Mouse (Mus musculus) hindbrain, embryonic 14.5 days (tissue): ENCODE measurements around the gene Nat10. TPM values are rescaled to one million over a fixed set of nuclear protein-coding genes. Genes with fewer than 3 reads are reported as not detected.

ENCODE experiments used
- ATAC-seq: fragments of 200-750 bp; cut with Nextera tagmentation; 2 replicates; pipeline ENCODE4 v1.8.0; 2017; ENCODE audit warnings: moderate number of reproducible peaks, mild to moderate bottlenecking, moderate TSS enrichment, moderate library complexity; ENCODE audit not compliant: low FRiP score
- DNase-seq: peaks from one replicate; pipeline ENCODE4 v3.0.0-alpha.2; 2015; ENCODE audit warnings: low spot score
- H3K27ac ChIP-seq: fragments of 300-500 bp; sonication (generic); 2 replicates; pipeline ENCODE4 v1.5.1; 2014; ENCODE audit warnings: mild to moderate bottlenecking, moderate library complexity
- H3K27me3 ChIP-seq: fragments of 300-500 bp; sonication (generic); 2 replicates; pipeline ENCODE4 v1.6.1; 2014; ENCODE audit warnings: mild to moderate bottlenecking, low read length, mixed read lengths; ENCODE audit not compliant: control insufficient read depth, insufficient read depth
- H3K36me3 ChIP-seq: fragments of 300-500 bp; sonication (generic); replicated peaks from 2 replicates; pipeline ENCODE4 v1.6.1; 2014; ENCODE audit not compliant: control insufficient read depth, insufficient read depth
- H3K4me1 ChIP-seq: fragments of 300-500 bp; sonication (generic); replicated peaks from 2 replicates; pipeline ENCODE4 v1.6.1; 2014; ENCODE audit warnings: antibody characterized with exemption, low read length, mixed read lengths; ENCODE audit not compliant: control insufficient read depth, insufficient read depth
- H3K4me2 ChIP-seq: fragments of 300-500 bp; sonication (generic); replicated peaks from 2 replicates; pipeline ENCODE4 v1.6.1; 2014; ENCODE audit warnings: mild to moderate bottlenecking, moderate library complexity
- H3K4me3 ChIP-seq: fragments of 300-500 bp; sonication (generic); replicated peaks from 2 replicates; pipeline ENCODE4 v1.5.1; 2014; ENCODE audit warnings: mild to moderate bottlenecking, low read length
- H3K9ac ChIP-seq: fragments of 300-500 bp; sonication (generic); 2 replicates; pipeline ENCODE4 v1.6.1; 2014
- H3K9me3 ChIP-seq: fragments of 300-500 bp; sonication (generic); 2 replicates; pipeline ENCODE4 v1.6.1; 2016; ENCODE audit warnings: low read length; ENCODE audit not compliant: control insufficient read depth
- WGBS: fragments of 180-500 bp; shearing (Covaris S2); extraction: QIAGEN DNeasy Blood & Tissue Kit; methylation state at CpG from one replicate; pipeline ENCODE4 v1.1.7; 2014; 5-methylcytosine and 5-hydroxymethylcytosine counted together
- polyA plus RNA-seq: library from polyadenylated mRNA; unstranded; fragments of >200 nt; fragmentation: Nextera tagmentation; extraction: Ambion mirVana; gene quantifications from 2 replicates; pipeline ENCODE4 v1.2.1, GENCODE M21; 2014

Nat10 gene
- polyA plus RNA-seq, 1 experiment from 2014 or later, result 18.3 TPM

- H3K4me3 ChIP-seq, result no peak overlapping the region
- 87% methylated on average over 12 of the region's 12 CpGs for WGBS
- H3K27me3 ChIP-seq, result no peaks in the 10 kb centered on the region
- no peak overlapping the region for H3K9ac ChIP-seq
- no peaks in the 10 kb centered on the region for H3K9me3 ChIP-seq
- H3K36me3 ChIP-seq, result peaks cover 81% of the 10 kb centered on the region
- no peak overlapping the region for H3K27ac ChIP-seq
- DNase-seq, result no peak
- ATAC-seq, result no peak
- H3K4me2 ChIP-seq, result no peak overlapping the region
- H3K4me1 ChIP-seq, result no peaks in the 10 kb centered on the region
Observed at GRCm38 (mm10) chr2:103728027-103728540, 33.0 kb downstream of the Nat10 start.

- H3K36me3 ChIP-seq, result peaks cover 81% of the 10 kb centered on the region
Observed at GRCm38 (mm10) chr2:103724521-103724920, 36.5 kb downstream of the Nat10 start.

GRCm38 (mm10) chr2:103719292-103719646 lies 41.8 kb downstream of the Nat10 start:
- H3K4me2 ChIP-seq, result no peak overlapping the region
- DNase-seq (no peak), ATAC-seq (no peak)
- no peak overlapping the region for H3K9ac ChIP-seq
- H3K27ac ChIP-seq, result no peak overlapping the region
- WGBS, result 83% methylated on average over 7 of the region's 7 CpGs
- H3K4me1 ChIP-seq, result no peaks in the 10 kb centered on the region
- H3K36me3 ChIP-seq, result peaks cover 63% of the 10 kb centered on the region
- no peak overlapping the region for H3K4me3 ChIP-seq
- H3K27me3 ChIP-seq, result no peaks in the 10 kb centered on the region
- no peaks in the 10 kb centered on the region for H3K9me3 ChIP-seq

More at GRCm38 (mm10) chr2:103724521-103724920, 36.5 kb downstream of the Nat10 start:
- H3K4me1 ChIP-seq, result no peaks in the 10 kb centered on the region
- H3K9me3 ChIP-seq, result no peaks in the 10 kb centered on the region
- WGBS, result 91% methylated on average over 2 of the region's 2 CpGs
- no peak overlapping the region for H3K9ac ChIP-seq
- DNase-seq, result no peak
- no peak overlapping the region for H3K4me2 ChIP-seq
- H3K27me3 ChIP-seq, result no peaks in the 10 kb centered on the region
- no peak overlapping the region for H3K27ac ChIP-seq
- no peak overlapping the region for H3K4me3 ChIP-seq
- no peak for ATAC-seq

- 61% methylated on average over 8 of the region's 8 CpGs for WGBS
- DNase-seq (peak; percentile 80), ATAC-seq (peak; percentile 82)
- Histone ChIP-seq H3K36me3 (peaks cover 58% of the 10 kb centered on the region), H3K27ac (no peak overlapping the region), H3K4me3 (no peak overlapping the region), H3K4me2 (no peak overlapping the region), H3K9ac (no peak overlapping the region), H3K27me3 (no peaks in the 10 kb centered on the region), H3K9me3 (no peaks in the 10 kb centered on the region), H3K4me1 (no peaks in the 10 kb centered on the region)
Observed at GRCm38 (mm10) chr2:103718594-103719291, 42.3 kb downstream of the Nat10 start.

GRCm38 (mm10) chr2:103714412-103714811 lies 46.7 kb downstream of the Nat10 start:
- no peak overlapping the region for H3K9ac ChIP-seq
- ATAC-seq, result no peak
- H3K4me2 ChIP-seq, result no peak overlapping the region
- H3K4me1 ChIP-seq, result no peaks in the 10 kb centered on the region
- DNase-seq, result no peak
- no peaks in the 10 kb centered on the region for H3K9me3 ChIP-seq
- H3K4me3 ChIP-seq, result no peak overlapping the region
- no peak overlapping the region for H3K27ac ChIP-seq
- H3K36me3 ChIP-seq, result peaks cover 29% of the 10 kb centered on the region
- H3K27me3 ChIP-seq, result no peaks in the 10 kb centered on the region
- WGBS, result 74% methylated on average over 4 of the region's 4 CpGs

- Histone ChIP-seq H3K27ac (no peak overlapping the region), H3K36me3 (peaks cover 30% of the 10 kb centered on the region)
Observed at GRCm38 (mm10) chr2:103713831-103714230, 47.2 kb downstream of the Nat10 start.

GRCm38 (mm10) chr2:103710849-103711248 lies 50.2 kb downstream of the Nat10 start:
- H3K4me2 ChIP-seq, result no peak overlapping the region
- WGBS, result 87% methylated on average over 7 of the region's 7 CpGs
- no peak overlapping the region for H3K9ac ChIP-seq
- peaks cover 26% of the 10 kb centered on the region; the same call in 1 of the 2 replicates for H3K36me3 ChIP-seq
- H3K4me1 ChIP-seq, result peaks cover 9% of the 10 kb centered on the region
- ATAC-seq (no peak), DNase-seq (no peak)
- H3K27ac ChIP-seq, result no peak overlapping the region
- H3K4me3 ChIP-seq, result no peak overlapping the region
- H3K9me3 ChIP-seq, result no peaks in the 10 kb centered on the region
- H3K27me3 ChIP-seq, result no peaks in the 10 kb centered on the region

More at GRCm38 (mm10) chr2:103713831-103714230, 47.2 kb downstream of the Nat10 start:
- DNase-seq (no peak), ATAC-seq (no peak)
- no peak overlapping the region for H3K4me2 ChIP-seq
- 93% methylated on average over 7 of the region's 7 CpGs for WGBS
- H3K9me3 ChIP-seq, result no peaks in the 10 kb centered on the region
- H3K9ac ChIP-seq, result no peak overlapping the region
- H3K4me3 ChIP-seq, result no peak overlapping the region
- no peaks in the 10 kb centered on the region for H3K27me3 ChIP-seq
- H3K4me1 ChIP-seq, result no peaks in the 10 kb centered on the region

GRCm38 (mm10) chr2:103707056-103707776 lies 53.9 kb downstream of the Nat10 start:
- H3K4me3 ChIP-seq, result no peak overlapping the region
- no peaks in the 10 kb centered on the region for H3K27me3 ChIP-seq
- H3K9me3 ChIP-seq, result no peaks in the 10 kb centered on the region
- 74% methylated on average over 6 of the region's 6 CpGs for WGBS
- H3K9ac ChIP-seq, result no peak overlapping the region
- no peak overlapping the region for H3K4me2 ChIP-seq
- no peak overlapping the region for H3K27ac ChIP-seq
- DNase-seq (no peak), ATAC-seq (no peak)
- peaks cover 29% of the 10 kb centered on the region; the same call in 1 of the 2 replicates for H3K36me3 ChIP-seq
- peaks cover 17% of the 10 kb centered on the region for H3K4me1 ChIP-seq

GRCm38 (mm10) chr2:103706226-103706625 lies 54.8 kb downstream of the Nat10 start:
- peak; percentile 48 for DNase-seq

More at GRCm38 (mm10) chr2:103706226-103706625, 54.8 kb downstream of the Nat10 start:
- Histone ChIP-seq H3K9ac (no peak overlapping the region), H3K4me1 (peaks cover 17% of the 10 kb centered on the region), H3K27ac (no peak overlapping the region), H3K9me3 (no peaks in the 10 kb centered on the region), H3K36me3 (peaks cover 21% of the 10 kb centered on the region; the same call in 1 of the 2 replicates), H3K4me2 (no peak overlapping the region), H3K4me3 (no peak overlapping the region), H3K27me3 (no peaks in the 10 kb centered on the region)
- 39% methylated on average over 11 of the region's 11 CpGs for WGBS
- peak; percentile 70; the same call in 1 of the 2 replicates for ATAC-seq
